Mouse (Mus musculus): ENCODE data around the gene Mymx. TPM values are rescaled to one million over a fixed set of nuclear protein-coding genes. Genes with fewer than 3 reads are reported as not detected.

Mymx gene
- total RNA-seq, 2 experiments from 2014 or later, result 0.36 to 1.4 TPM

Other genes starting within 250 kb of the Mymx start
- gene Cdc5l, start 168.4 kb downstream of the Mymx start, total RNA-seq (2021), result 10 to 100 TPM; 32.9 to 33.3 TPM
- not detected for gene Spats1, start 126.7 kb downstream of the Mymx start, total RNA-seq (2021)
- gene Aars2, start 95.3 kb downstream of the Mymx start, total RNA-seq (2021), result 10 to 100 TPM; 13.5 to 13.8 TPM
- not detected for gene Tcte1, start 78.7 kb downstream of the Mymx start, total RNA-seq (2021)
- gene Tmem151b, start 52.4 kb downstream of the Mymx start, total RNA-seq (2021), result not detected
- under 1 TPM; 0.48 to 0.69 TPM for gene Nfkbie, start 46.4 kb downstream of the Mymx start, total RNA-seq (2021)
- gene Slc35b2, start 38.2 kb downstream of the Mymx start, total RNA-seq (2021), result 10 to 100 TPM; 17.5 to 21.5 TPM
- 100 to 1,000 TPM; 839 to 859 TPM for gene Hsp90ab1, start 28.8 kb downstream of the Mymx start, total RNA-seq (2021)
- gene Slc29a1, start 2.5 kb downstream of the Mymx start, total RNA-seq (2021), result 10 to 100 TPM; 41.4 to 42.2 TPM
- gene Capn11, start 57.2 kb upstream of the Mymx start, total RNA-seq (2021), result under 1 TPM; 0.13 to 0.59 TPM
- 10 to 100 TPM; 93.5 to 96.0 TPM for gene Mrpl14, start 84.2 kb upstream of the Mymx start, total RNA-seq (2021)
- gene Tmem63b, start 84.8 kb upstream of the Mymx start, total RNA-seq (2021), result 10 to 100 TPM; 59.9 to 60.3 TPM
- not detected for gene 1600014C23Rik, start 131.7 kb upstream of the Mymx start, total RNA-seq (2021)